Mouse (Mus musculus) frontal cortex, adult 2 months (tissue): Measurements from ENCODE around the gene Ubl5. TPM values are rescaled to one million over a fixed set of nuclear protein-coding genes. Genes with fewer than 3 reads are reported as not detected.
"Not testable (repeated sequence)": the region's sequence is repeated elsewhere in the genome, so short reads cannot be mapped to it uniquely, and the experiment has no call there.

Source experiments
- DNase-seq, 2 experiments: peaks; one replicate each; pipeline ENCODE4 v3.0.0; 2022; ENCODE audit warnings: low spot score in 1 of 2; ENCODE audit errors: extremely low spot score in 1 of 2
- polyA plus RNA-seq: library from polyadenylated mRNA; depleted of rRNA; stranded (reverse); fragments of >200 nt; gene quantifications from 2 replicates; pipeline ENCODE4 v1.2.3, GENCODE M21; 2012; rRNA removed

The Ubl5 gene
- 497 and 499 TPM in 2 replicates for polyA plus RNA-seq

DNA sequence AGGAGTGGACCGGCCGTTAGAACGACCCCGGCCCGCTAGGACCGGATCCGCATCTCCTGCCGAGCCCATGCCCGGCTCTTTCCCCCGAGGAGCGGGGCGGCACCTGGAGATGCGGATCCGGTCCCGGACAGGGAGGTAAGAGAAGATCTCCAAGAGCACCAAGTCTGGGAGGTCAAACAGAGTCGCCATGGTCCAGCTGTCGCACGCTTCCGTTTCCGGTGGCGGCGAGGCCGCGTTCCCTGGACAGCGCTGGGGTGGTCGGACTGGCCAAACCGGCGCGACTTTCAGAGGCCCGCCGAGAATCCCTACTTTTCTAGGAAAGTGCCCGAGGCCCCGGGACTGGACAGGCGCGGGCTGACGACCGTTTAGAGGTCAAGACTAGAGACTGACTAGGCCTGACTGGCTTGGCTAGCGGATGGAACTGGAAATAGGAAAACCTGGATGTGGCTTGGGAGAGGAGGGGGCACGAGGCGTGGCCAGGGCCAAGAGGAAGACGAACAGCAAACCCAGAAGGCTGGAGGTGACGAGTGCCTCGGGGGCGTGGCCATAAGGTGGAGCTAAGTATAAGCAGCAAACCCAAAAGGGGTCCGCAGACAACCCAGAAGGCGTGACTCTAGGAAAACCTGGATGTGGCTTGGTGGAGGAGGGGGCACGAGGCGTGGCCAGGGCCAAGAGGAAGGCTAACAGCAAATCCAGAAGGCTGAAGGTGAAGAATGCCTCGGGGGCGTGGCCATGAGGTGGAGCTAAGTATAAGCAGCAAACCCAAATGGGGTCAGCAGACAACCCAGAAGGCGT is at the start of gene Ubl5:
Gene Ubl5, plus strand, starts transcription at position 778 of the 795 bp plus-strand sequence.
- peak in 1 of 2 experiments; percentile 45 for DNase-seq

DNA sequence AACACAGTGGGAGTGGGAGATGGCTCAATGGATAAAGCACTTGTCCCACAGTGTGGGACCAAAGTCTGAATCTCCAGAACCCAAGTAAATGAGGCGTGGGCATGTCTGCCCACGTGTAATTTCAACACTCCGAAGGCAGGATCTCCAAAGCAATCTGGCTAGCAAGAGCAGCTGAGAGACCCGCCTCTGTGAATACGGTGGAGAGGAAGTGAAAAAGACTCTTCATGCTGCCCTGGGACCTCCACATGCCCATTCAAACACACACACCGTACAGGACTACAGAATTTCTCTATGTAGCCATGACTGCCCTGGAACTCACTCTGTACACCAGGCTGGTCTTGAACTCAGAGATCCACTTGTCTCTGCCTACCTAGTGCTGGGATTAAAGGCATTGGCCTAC is 41.4 kb upstream of the Ubl5 start:
- DNase-seq: no peak

DNA sequence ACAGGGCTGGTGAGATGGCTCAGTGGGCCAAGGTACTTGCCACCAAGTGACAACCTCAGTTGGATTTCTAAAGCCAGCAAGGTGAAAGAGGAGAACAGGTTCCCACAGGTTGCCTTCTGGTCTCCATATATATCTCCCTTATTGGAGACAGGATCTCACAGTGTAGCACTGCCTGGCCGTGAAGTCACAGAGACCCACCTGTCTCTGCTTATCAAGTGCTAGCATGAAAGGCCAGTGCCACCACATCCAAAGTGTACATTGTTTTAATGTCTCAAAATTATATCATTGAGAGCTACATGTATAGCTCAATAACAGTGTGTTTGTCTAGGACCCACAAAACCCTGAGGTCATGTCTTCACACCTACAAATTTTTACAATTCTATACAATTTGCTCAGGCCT is 36.4 kb upstream of the Ubl5 start:
- no peak for DNase-seq

DNA sequence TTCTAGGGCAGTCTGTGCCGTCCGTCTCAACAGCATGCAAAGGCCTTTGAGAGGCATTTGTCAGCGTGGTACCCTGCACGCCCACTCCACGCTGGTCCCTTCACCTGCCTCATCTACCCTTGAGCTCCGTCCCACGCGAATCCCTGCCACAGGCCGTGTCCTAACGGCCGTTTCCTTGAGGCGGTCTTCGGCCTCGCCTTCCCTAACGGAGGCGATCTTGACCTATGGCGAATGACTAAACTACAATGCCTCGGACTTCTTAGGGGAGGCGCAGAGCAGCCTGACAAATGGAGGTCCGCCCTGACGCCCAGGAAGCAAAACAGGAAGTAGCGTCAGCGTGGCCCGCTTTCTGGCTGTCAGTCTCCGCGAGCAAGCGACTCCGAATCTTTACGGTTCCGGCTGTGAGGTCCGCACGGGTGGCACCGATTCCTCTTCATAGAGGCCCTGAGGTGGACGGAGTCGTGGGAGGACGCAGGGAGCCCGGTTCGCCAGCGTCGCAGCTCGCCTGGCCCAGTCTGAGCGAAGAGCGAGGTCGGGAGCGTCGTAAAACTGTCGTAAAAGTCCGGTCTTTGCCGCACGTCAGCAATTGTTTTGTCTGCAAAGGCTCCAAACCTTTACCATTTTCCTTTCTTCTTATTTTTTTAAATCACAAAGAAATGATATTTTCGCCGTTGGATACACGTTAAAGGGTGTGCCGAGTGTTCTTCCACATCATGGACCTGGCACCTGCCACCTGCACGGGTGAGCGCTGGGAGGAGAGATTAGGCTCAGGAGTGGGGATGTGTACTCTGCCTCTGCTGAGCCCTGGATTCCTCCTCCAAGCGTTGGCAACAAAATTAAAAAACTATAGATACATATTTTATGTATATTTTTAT is 35.3 kb upstream of the Ubl5 start:
- DNase-seq: peak; percentile 75 to 87

DNA sequence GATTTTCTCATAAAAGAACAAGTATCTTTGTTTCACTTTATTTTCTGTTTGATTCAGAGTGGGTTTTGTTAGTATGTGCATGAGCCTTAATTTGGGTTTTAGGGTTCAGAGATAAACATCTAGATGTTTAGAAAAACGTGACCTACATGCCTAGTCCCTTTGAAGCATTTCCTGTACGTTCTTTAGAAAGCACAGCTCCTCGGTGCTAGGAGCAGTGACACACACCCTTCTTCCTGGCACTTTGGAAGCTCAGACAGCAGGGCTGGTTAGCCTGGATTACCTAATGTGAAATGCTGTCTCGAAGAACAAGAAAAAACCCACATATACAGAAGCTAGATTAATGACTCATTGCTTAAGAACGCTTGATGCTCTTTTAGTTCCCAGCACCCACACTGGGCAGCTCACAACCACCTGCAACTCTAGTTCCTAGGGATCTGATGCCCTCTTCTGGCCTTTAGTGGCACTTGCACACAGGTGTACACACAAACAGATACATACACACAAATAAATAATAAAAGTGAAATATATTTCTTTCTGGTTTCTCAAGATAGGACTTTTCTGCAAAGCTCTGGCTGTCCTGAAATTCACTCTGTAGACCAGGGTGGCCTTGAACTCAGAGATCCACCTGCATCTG is 32.7 kb upstream of the Ubl5 start:
- no peak for DNase-seq

DNA sequence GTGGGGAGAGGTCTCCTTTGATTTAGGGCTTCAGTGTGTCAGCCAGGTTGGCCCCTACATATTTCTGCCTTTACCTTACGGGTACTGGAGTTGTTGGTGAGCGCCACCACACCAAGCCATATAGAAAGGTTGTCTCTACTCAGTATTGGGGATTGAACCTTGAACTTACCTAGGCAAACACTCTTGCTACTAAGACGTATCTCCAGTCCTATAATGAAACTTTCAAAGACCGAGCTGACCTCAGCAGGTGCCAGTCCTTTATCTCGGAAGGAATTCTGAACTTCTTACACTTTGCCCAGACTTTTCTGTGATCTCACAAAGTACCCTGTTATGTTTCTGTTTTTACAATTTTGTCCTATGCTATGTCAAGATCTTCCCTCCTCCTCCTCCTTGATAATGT is 30.7 kb upstream of the Ubl5 start:
- no peak for DNase-seq

DNA sequence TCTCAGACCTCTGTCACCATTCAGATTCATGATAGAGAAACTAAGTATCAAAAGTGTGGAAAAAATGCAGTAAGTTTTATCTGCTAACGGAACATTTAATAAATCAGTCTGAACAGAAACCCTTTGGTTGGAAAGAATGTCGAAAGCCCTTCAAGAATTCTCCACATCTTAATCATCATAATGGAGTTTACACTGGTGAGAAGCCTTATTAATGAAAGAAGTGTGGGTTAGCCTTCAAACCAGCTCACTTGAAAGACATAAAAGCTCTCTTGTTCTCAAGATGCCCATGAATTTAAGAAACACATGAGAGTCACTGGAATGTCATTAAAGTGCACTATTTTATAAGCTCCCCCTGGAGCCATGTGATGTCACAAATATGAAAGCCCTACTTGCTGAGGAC is 26.0 kb upstream of the Ubl5 start:
- DNase-seq: no peak

DNA sequence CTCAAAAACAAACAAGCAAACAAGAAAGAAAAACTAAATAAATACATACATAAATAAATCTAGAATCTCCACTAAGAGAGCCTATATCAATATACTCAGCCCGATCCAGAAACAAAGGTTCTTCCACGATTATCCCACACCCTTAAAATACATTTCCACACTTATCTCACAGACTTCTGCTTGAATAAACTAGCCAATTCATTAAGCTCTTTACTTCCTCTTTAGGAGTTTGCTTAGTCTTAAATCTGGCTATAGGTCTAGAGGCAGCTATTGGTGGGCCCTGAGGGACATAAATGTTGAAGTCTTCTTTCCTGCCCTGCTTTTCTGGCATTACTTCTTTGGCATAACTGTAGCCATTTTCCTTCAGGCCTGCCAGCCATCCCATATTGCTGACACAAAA is 11.3 kb upstream of the Ubl5 start:
- DNase-seq: no peak

DNA sequence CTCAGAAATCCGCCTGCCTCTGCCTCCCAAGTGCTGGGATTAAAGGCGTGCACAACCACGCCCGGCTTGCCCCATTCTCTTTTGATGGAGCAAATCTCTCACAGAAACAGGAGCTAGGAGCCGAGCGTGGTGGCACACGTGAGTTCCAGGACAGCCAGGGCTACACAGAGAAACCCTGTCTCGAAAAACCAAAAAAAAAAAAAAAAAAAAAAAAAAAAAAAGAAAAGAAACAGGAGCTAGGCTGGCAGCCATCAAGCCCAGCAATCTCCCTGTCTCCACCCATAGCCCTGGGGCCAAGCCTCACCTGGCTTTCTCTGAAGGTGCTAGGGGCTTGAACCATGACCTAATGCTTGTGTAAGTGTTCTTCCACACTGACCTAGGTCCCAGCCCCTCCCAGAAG is 7.0 kb upstream of the Ubl5 start:
- not testable (repeated sequence) for DNase-seq

DNA sequence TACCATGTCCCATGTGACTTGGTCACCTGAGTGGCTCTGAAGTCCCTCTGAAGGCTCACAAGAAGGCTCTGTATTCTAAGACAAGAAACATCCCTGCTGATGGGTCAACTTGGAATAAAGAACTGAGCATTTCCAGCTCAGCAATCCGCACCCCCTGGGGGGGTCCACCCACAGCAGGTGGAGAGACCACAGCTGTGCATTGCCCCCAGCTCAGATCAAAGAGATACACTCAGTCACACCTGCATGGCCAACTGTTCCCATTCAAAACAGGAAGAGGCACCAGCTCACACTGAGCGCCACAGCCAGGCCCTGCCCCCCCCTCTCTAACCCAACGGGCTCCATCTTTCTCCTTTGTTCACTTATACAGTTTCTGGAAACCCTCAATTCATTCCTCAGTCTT is 6.4 kb upstream of the Ubl5 start:
- DNase-seq: no peak

DNA sequence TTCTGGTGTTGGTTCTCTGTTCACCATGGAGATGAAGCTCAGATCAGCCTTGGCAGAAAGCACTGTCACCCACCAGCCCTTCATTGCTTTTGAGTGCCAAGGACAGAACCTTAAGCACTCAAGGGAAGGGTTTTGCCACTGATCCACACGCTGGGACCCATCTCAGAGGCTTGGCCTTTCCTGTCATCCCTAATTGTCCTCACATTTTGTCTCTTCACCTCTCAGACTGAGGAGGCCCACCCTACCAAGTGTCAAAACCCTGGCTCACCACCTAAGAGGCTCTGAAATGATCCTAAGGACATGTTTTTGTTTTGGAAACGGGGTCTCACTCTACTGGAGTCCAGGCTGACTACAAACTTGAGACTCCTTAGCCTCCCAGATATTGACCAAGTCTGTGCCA is 5.9 kb upstream of the Ubl5 start:
- no peak for DNase-seq

DNA sequence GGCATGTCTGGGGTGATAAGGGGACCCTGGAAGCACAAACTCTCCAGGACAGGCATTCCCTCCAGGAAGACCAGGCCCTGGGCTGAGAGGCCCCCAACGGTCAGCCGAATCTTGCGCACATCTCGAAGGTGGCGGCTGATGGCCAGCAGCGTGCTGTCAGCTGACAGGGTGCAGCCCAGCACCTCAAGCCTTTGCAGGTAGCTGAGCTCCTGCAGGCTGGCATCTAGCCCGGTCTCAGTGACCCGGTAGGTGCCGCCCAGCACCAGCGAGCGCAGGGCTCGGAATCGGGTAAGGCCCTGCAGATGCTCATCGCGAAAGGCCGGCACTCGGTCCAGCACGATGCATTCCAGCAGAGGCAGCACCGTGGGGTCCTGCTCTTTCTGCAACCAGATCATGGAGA is 4.1 kb upstream of the Ubl5 start:
- no peak for DNase-seq

DNA sequence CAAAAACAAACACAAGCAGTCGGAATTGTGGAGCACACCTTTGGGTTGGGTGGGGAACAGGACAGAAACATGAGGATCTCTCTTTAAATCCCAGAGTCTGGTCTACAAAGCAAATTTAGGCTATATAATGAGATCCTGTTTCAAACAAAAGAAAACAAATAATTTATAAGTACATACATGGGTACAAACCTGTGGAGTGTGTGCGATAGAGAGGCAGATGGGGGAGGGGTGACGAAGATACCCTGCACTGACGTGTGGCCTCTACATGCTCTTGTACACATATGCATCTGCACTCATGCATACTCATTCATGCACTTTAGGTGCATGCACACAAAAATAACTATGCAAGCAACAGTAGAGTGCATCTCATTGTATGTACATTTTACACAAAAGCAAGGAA is 3.2 kb upstream of the Ubl5 start:
- no peak for DNase-seq

DNA sequence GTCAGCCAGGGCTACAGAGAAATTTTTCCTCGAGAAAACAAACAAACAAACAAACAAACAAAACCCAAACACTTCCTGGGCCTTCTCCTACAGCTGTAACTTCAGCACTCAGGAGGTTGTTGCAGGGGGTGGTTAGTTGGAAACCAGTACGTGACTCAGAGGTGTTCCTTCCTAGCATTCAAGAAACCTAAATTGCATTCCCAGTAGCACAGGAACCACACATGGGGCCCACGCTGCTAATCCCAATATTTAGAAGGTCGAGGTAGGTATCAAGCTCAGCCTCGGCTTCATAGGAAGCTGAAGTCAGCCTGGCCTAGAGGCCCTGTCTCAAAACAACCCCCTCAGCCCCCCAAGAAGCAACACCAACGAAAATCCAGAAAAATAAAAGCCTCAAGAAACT is 1.2 kb upstream of the Ubl5 start:
- DNase-seq: no peak

DNA sequence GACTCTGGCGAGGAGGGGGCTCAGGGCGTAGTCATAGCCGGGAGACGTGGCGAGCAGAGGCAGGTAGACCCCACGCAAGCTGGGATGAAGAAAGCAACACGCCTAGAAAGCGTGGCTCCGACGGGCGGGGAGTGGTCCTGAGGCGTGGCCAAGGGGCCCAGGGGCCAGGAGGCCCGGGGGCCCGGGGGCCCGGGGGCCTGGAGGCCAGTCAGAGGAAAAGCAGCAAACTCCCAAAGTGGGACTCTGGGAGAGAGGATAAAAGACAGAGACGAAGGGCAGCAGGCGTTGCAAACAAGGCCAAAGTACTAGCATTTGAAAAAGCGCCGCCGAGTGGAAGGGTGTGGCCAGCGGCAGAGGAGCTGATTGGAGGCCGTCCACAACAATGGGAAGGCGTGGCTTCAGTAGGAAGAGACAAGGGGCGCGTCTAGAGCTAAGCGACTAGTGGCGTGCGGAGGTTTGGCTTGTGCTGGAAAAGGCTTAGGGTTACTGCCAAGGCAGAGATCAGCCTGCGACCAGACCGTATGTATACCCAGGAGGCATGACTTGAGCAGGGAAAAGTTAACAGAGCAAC is 303 bp downstream of the Ubl5 start:
- peak; percentile 61 to 75 for DNase-seq

DNA sequence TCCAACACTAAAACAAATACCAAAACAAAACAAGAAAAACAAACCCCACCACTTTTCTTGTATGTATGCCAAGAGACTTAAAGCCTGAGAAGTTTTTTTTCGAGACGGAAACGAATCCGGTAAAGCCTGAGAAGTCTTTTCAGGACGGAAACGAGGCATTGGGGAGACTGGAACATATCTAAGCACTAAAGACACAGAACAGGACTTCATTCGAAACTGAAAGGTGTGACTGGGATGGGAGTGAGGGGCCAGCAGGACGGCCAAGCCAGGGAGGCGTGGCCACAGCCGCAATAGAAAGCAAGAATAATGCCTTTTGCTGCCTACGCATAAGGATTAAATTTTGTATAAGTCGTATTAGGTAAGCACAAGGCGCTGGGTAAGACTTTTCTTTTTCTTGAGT is 1.1 kb downstream of the Ubl5 start:
- no peak for DNase-seq

DNA sequence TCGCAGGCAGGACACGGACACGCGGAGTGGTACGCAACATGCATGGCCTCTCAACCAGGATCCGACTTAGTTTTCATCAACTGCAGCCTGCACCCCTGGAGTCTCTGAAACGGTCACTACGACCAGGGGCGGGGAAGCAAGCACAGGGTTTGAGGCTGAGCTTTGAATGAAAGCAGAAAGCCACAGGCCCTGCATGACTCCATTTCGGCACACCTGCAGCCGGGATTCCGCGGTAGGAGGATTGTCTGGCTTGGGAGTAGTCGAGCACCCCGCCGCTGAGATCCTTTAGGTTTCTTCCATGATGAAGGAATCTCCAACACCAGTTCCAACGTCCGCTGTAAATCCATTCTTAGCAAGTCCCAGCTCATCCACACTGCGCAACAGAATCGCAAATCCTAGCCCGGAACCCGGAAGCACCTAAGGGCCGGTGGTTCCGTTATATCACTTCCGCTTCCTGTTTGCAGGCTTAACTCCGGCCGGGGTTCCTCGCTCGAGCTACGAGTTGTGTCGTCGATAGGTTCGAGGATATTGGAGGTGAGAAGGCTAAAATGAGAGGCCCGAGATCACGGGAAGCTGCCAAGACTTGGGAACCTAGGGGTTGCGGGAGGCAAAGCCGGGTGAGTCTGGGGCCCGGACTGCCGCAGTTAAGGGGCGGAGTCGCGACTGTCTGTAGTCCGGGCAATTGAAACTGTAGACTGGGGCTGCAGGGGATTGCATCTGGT is 1.8 kb downstream of the Ubl5 start, which contains the start of gene Fbxl12:
Gene Fbxl12, minus strand, starts transcription at position 408 of the 722 bp plus-strand sequence.
- peak; percentile 63 to 86 for DNase-seq

DNA sequence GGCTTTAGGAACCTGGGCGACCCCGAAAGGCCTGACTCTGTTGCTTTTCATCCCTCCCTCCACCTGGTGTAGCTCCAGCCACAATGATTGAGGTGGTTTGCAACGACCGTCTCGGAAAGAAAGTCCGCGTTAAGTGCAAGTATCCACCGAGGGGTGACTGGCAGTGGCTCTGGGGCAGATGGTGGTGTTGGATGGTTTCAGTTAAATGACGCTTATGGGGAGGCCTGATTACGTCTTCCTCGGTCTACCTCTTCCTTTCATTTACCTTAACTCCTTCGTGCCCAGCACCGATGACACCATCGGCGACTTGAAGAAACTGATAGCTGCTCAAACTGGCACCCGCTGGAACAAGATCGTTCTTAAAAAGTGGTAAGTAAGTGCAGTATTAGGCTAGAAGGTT is 2.4 kb downstream of the Ubl5 start:
- DNase-seq: peak in 1 of 2 experiments; percentile 45

DNA sequence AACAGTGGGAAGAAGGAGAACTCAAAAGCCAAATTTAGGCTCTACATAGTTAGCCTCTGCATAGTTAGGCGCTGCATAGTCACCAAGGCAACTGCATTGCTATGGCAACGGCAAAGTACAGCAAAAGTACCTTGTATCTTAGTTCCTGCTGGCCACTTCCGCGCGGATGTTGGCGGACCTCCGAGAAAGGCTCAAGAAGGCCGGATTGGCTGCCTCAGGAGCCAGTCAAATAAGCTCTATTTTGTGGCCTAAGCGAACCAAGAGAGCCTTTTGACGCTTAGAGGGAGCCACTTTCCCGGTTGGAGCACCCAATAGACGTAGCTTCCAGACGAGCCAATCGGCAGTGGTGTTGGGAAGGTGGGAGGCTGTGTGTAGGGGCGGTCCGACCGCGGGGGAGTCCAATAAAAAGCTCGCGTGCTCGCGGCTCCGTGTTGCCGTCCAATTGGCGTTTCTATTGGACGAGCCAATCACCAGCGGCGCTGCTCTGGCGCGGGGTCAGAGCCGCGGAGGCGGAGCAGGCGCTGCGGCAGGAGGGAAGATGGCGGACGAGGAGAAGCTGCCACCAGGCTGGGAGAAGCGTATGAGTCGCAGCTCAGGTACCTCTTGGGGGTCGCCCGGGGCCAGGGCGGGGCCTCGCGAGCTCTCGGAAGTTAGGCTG is 9.1 kb downstream of the Ubl5 start, which contains the start of gene Pin1:
Gene Pin1, plus strand, starts transcription at position 494 of the 658 bp plus-strand sequence.
- peak; percentile 99 to 100 for DNase-seq

DNA sequence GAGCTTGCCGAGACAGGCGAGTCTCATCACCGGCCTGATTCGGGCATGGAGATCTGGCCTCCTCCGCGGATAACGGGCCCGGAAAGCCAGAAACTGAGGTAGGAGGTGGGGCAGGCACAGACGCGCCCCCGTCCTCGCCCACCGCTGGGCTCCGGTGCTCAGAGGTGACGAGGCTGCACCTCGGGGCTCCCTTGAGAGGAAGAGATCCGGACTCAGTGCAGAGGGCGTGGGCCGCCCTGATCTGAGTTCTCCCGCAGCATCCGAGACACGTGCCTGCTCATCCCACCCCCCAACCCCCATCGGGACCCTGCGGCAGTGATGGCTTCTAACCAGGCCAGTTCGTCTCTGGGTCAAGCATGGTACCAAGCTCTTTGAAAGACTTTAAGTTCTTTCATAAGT is 9.6 kb downstream of the Ubl5 start:
- no peak for DNase-seq
